Mouse (Mus musculus) frontal cortex, postnatal 36 days (tissue): Measurements from ENCODE around the gene Syne2.

Source experiments
- DNase-seq, 2 experiments: peaks; one replicate each; pipeline ENCODE4 v3.0.0; 2022; ENCODE audit warnings: low spot score in 2 of 2

Gene Syne2

DNA sequence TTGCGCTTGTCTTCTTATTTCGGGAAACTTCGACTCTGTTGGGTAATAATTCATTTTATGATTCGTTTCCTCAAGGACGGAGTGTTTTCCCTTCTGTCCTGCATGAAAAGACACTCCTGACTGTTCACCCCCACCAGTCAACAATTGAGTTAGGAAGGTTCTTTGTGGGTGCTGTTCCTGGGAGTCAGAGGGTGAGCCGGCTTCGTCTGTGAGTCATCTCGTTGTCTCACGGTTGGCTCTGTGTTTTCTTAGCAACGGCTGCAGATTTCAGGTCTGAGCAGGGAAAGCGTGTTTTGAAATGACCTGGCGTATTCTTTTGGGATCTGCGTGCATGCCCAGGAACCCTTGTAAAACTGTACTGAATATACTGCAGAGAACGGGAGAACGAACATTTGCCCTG lies 9.8 kb downstream of the Syne2 start:
- no peak for DNase-seq

- no peak for DNase-seq
Observed at GRCm38 (mm10) chr12:75829616-75830015, 11.7 kb downstream of the Syne2 start.

GRCm38 (mm10) chr12:75833149-75833959 lies 15.4 kb downstream of the Syne2 start:
- peak; percentile 13 to 26 for DNase-seq

- peak in 1 of 2 experiments; percentile 6 for DNase-seq
Observed at GRCm38 (mm10) chr12:75833960-75834729, 16.2 kb downstream of the Syne2 start.

GRCm38 (mm10) chr12:75836524-75836962 lies 18.6 kb downstream of the Syne2 start:
- no peak for DNase-seq

GRCm38 (mm10) chr12:75837462-75837861 lies 19.5 kb downstream of the Syne2 start:
- no peak for DNase-seq

GRCm38 (mm10) chr12:75839083-75839736 lies 21.3 kb downstream of the Syne2 start:
- no peak for DNase-seq

DNA sequence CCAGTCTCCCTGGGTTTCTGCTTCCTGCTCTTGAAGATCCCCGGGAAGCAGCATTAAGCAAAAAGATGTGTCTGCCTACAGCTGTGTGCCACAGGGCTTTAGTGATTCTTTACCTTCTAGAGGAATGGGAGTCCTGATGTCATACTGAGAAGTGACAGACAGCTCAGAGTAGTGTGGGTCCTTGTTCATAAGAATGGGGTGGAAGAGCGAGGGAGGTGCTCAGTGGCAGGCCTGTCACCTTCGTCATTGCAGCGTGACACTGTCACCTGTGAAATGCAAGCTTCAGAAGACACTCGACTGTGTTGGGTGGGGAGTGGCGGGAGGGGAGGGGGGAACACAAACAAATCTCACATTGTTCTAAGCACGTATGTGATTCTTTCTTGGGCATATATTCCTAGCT lies 23.2 kb downstream of the Syne2 start:
- no peak for DNase-seq

- DNase-seq = no peak
Observed at GRCm38 (mm10) chr12:75844311-75844710, 26.4 kb downstream of the Syne2 start.

- no peak for DNase-seq
Observed at GRCm38 (mm10) chr12:75845070-75845469, 27.1 kb downstream of the Syne2 start.

DNA sequence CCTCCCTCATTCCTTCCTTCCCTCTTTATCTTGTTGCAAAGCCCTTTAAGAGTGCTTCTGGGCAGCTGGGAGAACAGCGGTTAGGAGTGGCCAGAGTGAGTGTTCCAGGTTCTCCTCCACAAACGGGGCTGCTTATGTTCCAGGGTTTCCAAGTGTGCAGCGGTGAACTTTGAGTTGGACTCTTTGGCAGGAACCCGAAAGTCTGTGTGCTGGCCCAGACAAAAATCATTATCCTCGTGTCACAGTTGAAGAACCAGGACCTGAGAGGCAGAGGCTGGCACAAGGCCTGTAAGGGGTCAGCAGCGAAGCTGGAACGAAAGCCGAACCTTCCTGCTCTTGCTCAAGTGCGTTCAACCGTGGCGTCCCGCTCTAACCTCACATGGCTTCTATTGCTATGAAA lies 28.6 kb downstream of the Syne2 start:
- DNase-seq = no peak

GRCm38 (mm10) chr12:75850205-75850604 lies 32.3 kb downstream of the Syne2 start:
- DNase-seq = no peak

DNA sequence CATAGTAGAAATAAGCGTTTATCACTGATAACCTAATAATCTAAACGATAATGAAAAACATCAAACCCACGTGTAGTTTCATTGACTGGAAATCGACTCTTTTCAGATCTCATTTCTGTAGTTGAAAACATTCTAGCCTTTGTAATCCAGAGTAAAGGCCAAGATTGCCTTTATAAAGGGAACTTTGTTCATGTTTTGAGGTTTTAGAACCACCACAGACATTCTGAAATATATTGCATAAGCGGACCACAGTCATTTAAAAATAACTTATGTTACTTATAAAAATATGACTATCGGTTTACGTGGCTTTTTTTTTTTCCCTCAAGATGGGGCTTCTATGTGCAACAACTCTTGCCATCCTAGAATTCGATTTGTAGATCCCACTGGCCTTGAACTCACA lies 33.5 kb downstream of the Syne2 start:
- DNase-seq = no peak

DNA sequence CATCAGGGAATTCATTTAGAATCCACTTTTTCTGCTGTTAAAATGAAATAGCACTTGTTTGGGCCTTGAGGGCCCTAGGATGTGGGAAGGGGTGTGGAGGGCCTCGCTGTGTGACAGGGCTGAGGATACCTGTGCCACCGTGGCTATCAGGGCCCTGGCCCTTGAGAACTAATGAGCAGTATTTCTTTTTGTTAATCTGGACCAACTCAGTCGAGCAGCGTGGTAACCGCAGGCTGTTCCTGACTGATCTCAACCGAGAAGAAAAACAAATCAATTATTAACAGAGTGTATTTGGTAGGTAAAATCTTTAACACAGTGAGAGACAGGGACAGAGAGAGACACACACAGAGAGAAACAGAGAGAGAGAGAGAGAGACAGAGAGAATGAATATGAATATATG lies 34.5 kb downstream of the Syne2 start:
- no peak for DNase-seq

DNA sequence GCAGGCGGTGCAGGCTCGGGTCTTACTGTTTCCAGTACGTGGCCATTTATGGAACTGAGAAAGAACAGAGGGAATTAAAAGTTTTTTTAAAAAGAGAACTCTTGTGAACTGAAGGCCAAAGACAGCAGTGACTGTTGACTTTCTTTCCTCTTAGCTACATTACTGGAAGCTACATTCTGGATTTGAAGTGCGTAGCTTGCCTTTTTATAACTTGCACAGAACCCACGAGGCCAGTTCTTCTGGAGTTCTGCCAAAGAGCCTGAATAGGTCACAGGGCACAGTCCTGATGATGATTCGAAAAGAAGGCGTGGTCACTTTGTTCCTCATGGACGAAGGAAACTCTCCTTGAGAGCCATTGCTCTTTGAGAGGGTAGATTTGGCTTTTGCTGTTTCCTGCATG lies 35.6 kb downstream of the Syne2 start:
- no peak for DNase-seq

DNA sequence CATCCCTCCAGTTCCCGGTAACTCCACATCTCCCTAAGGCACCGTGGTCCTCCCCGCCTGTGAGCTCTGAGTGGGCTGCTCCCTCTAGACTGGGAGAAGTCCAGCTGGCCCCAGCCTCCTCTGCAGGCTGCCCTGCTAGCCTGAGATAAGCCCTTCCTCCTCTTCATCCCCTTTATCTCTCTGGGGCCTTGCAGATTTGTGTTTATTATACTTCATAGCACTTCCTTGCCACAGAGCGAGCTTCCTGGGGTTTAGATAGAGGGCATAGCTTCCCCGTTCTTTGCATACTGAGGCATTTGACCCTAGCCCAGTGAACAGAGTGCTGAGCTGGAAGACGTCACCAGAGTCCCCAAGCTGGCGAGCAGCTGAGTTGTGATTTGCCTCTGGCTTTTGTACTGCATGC lies 37.1 kb downstream of the Syne2 start:
- no peak for DNase-seq

GRCm38 (mm10) chr12:75855621-75856020 lies 37.7 kb downstream of the Syne2 start:
- no peak for DNase-seq

- DNase-seq = no peak
Observed at GRCm38 (mm10) chr12:75856096-75856868, 38.3 kb downstream of the Syne2 start.

- no peak for DNase-seq
Observed at GRCm38 (mm10) chr12:75859936-75860335, 42.0 kb downstream of the Syne2 start.

GRCm38 (mm10) chr12:75860843-75861242 lies 42.9 kb downstream of the Syne2 start:
- DNase-seq = no peak

DNA sequence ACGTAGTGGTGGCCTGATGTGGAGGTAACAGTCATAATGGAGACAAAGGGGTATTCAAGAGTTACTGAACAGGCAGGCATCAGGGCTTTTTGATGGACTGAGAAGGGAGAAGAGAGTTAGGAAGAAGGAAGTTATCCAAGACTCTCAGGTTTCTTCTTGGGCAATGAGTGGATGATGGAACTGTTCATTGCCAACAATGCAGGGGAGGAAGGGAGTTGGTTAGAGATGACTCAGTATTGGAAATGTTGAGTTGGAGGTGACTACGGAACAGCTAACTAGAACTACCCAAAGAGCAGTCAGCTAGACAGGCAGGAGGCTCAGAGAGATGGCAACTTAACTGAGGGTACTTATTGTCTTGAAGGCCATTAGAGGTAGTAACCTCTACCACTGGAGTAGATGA lies 47.2 kb downstream of the Syne2 start:
- DNase-seq = no peak
